Mouse (Mus musculus): ENCODE measurements at regions not wholly inside any gene's neighbourhood (a gene's known extent, or its start where the extent isn't known, plus 50 kb on each side); places are given as distances from the start of the nearest gene placed in this dataset.
A peak's percentile ranks its signal among the peaks of the same experiment; 100 is the strongest.

GRCm38 (mm10) chr17:7467638-7468037 is 82.4 kb upstream of the Unc93a2 start:
- no peak for DNase-seq (ENCODE audit: low read depth, low spot score)

- no peak for DNase-seq (ENCODE audit: low read depth, low spot score)
Observed at GRCm38 (mm10) chr17:7464901-7465300, 79.6 kb upstream of the Unc93a2 start.

GRCm38 (mm10) chr17:7461164-7461563 is 75.9 kb upstream of the Unc93a2 start:
- no peak for DNase-seq (ENCODE audit: low read depth, low spot score)

GRCm38 (mm10) chr17:7456939-7457338 is 71.7 kb upstream of the Unc93a2 start:
- no peak for DNase-seq (ENCODE audit: low read depth, low spot score)

GRCm38 (mm10) chr17:7443822-7444221 is 58.6 kb upstream of the Unc93a2 start:
- DNase-seq (ENCODE audit: low read depth, low spot score) = peak; percentile 46

- no peak for DNase-seq (ENCODE audit: low read depth, low spot score)
Observed at GRCm38 (mm10) chr17:7435075-7435474, 49.8 kb upstream of the Unc93a2 start.

Measured in CD4-positive, CD25-positive, alpha-beta regulatory T cell, adult 2 months (primary cell).